Mouse (Mus musculus) midbrain, postnatal 0 days (tissue): ENCODE data around the gene Sptlc2. TPM values are rescaled to one million over a fixed set of nuclear protein-coding genes. Genes with fewer than 3 reads are reported as not detected.

Experiments used
- ATAC-seq: fragments of 200-750 bp; cut with Nextera tagmentation; 2 replicates; pipeline ENCODE4 v1.8.0; 2017; ENCODE audit warnings: moderate number of reproducible peaks, mild to moderate bottlenecking, moderate TSS enrichment, moderate library complexity; ENCODE audit not compliant: low FRiP score
- DNase-seq: peaks from one replicate; pipeline ENCODE4 v3.0.0-alpha.2; 2015; ENCODE audit warnings: low spot score
- H3K27ac ChIP-seq: fragments of 300-500 bp; sonication (generic); 2 replicates; pipeline ENCODE4 v1.5.1; 2014; ENCODE audit warnings: low read depth, mild to moderate bottlenecking, low read length, mixed read lengths
- H3K27me3 ChIP-seq: fragments of 300-500 bp; sonication (generic); 2 replicates; pipeline ENCODE4 v1.6.1; 2014; ENCODE audit warnings: low read length, control low read depth, mixed read lengths; ENCODE audit not compliant: insufficient read depth
- H3K36me3 ChIP-seq: fragments of 300-500 bp; sonication (generic); 2 replicates; pipeline ENCODE4 v1.6.1; 2014; ENCODE audit warnings: low read length, control low read depth, mixed read lengths; ENCODE audit not compliant: insufficient read depth
- H3K4me1 ChIP-seq: fragments of 300-500 bp; sonication (generic); 2 replicates; pipeline ENCODE4 v1.6.1; 2014; ENCODE audit warnings: mild to moderate bottlenecking, control low read depth, antibody characterized with exemption, low read length, mixed read lengths; ENCODE audit not compliant: insufficient read depth
- H3K4me2 ChIP-seq: fragments of 300-500 bp; sonication (generic); 2 replicates; pipeline ENCODE4 v1.6.1; 2014; ENCODE audit warnings: low read depth, mild to moderate bottlenecking, low read length, mixed read lengths; ENCODE audit not compliant: poor library complexity, severe bottlenecking
- H3K4me3 ChIP-seq: fragments of 300-500 bp; sonication (generic); 2 replicates; pipeline ENCODE4 v1.5.1; 2014; ENCODE audit warnings: low read depth, mild to moderate bottlenecking, low read length, moderate library complexity
- H3K9ac ChIP-seq: fragments of 300-500 bp; sonication (generic); replicated peaks from 2 replicates; pipeline ENCODE4 v1.6.1; 2014; ENCODE audit warnings: mild to moderate bottlenecking, low read length, moderate library complexity, mixed read lengths; ENCODE audit not compliant: poor library complexity, severe bottlenecking
- H3K9me3 ChIP-seq: fragments of 300-500 bp; sonication (generic); 2 replicates; pipeline ENCODE4 v1.6.1; 2016; ENCODE audit warnings: low read length, control low read depth
- CTCF ChIP-seq: IDR thresholded peaks from 2 replicates; pipeline ENCODE4 v1.5.1; 2016; ENCODE audit warnings: antibody characterized with exemption, mild to moderate bottlenecking
- WGBS: fragments of 180-500 bp; shearing (Covaris S2); extraction: QIAGEN DNeasy Blood & Tissue Kit; methylation state at CpG from one replicate; pipeline ENCODE4 v1.1.7; 2014; 5-methylcytosine and 5-hydroxymethylcytosine counted together
- polyA plus RNA-seq: library from polyadenylated mRNA; unstranded; fragments of >200 nt; fragmentation: Nextera tagmentation; extraction: Ambion mirVana; gene quantifications from 2 replicates; pipeline ENCODE4 v1.2.1, GENCODE M21; 2015
- total RNA-seq: library from RNA; depleted of rRNA; stranded (reverse); fragments of >200 nt; gene quantifications from 2 replicates; pipeline ENCODE4 v1.2.3, GENCODE M21; 2014

The Sptlc2 gene
- total and polyA plus RNA-seq, 2 experiments from 2014 or later, result 41.5 to 99.6 TPM

DNA sequence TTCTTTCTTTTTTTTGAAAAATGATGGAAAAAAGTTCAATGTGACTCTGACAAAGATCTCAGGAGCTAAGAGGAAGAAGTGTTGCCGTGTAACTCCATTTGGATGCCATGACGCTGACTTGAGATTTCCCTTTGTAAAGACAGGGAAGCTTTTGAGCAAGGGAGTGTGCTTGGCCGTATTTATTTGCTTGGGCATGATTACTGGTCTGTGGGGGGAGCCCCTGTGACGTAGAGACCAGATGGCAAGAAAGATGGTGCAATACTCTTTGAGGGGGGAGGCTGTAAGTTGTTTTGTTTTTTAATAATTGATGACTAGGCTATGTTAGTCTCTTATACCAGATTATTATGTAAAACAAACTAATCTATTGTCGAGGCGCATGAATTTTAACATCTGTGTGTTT is 14.0 kb downstream of the Sptlc2 start:
- Histone ChIP-seq H3K36me3 (no peaks in the 10 kb centered on the region), H3K27me3 (no peaks in the 10 kb centered on the region), H3K4me1 (no peaks in the 10 kb centered on the region), H3K4me2 (no peak overlapping the region), H3K4me3 (no peak overlapping the region), H3K9me3 (no peaks in the 10 kb centered on the region), H3K27ac (no peak overlapping the region), H3K9ac (no peak overlapping the region)
- DNase-seq, result no peak
- no peak for ATAC-seq
- no peak for TF ChIP-seq CTCF
- WGBS, result 90% methylated on average over 6 of the region's 6 CpGs

DNA sequence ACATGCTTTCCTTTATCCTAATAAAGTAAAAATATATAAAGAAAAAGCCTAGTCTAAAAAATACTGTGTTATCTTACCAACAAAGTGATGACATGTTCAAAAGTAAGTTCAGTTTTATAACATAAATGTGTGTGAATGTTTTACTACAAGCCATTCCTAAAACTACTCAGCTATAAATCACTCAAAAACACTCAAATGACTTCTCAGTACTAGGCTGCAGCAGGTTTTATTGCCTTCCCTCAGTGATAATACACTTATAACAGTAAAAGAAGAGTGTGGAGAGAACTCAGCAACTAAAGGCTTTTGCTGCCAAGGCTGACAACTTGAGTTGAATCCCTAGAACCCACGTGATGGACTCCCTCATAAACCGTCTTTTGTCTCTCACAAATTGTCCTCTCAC is 18.8 kb downstream of the Sptlc2 start:
- Histone ChIP-seq H3K4me1 (no peaks in the 10 kb centered on the region), H3K4me2 (no peak overlapping the region), H3K4me3 (no peak overlapping the region), H3K27me3 (no peaks in the 10 kb centered on the region), H3K9me3 (no peaks in the 10 kb centered on the region), H3K36me3 (peaks cover 2% of the 10 kb centered on the region; the same call in 1 of the 2 replicates), H3K9ac (no peak overlapping the region), H3K27ac (no peak overlapping the region)
- TF ChIP-seq CTCF, result no peak
- WGBS, result 82% methylated on average over 2 of the region's 2 CpGs
- DNase-seq (no peak), ATAC-seq (no peak)

DNA sequence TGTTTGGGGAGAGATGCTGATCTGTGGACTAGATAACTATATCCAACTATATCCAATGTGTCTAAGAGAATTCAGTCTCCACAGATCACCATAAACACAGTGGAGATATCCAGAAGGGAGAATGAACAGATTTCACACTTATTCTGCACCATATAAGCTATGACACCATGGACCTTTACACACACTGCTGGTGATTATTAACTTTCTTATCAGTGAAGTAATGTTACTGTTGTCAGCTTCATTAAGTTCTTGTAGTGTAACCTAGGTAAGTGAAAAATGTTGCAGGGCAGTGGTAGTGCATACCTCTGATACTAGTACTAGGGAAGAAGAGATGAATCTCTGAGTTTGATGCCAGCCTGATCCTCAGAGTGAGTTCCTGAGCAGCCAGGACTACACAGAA is 20.1 kb downstream of the Sptlc2 start:
- ATAC-seq, result no peak
- no peaks in the 10 kb centered on the region for H3K27me3 ChIP-seq
- no peak overlapping the region for H3K27ac ChIP-seq
- no peak for DNase-seq
- no peak for TF ChIP-seq CTCF
- no peaks in the 10 kb centered on the region for H3K4me1 ChIP-seq
- peaks cover 2% of the 10 kb centered on the region; the same call in 1 of the 2 replicates for H3K36me3 ChIP-seq
- no peak overlapping the region for H3K4me3 ChIP-seq
- H3K9ac ChIP-seq, result no peak overlapping the region
- no peak overlapping the region for H3K4me2 ChIP-seq
- no peaks in the 10 kb centered on the region for H3K9me3 ChIP-seq

DNA sequence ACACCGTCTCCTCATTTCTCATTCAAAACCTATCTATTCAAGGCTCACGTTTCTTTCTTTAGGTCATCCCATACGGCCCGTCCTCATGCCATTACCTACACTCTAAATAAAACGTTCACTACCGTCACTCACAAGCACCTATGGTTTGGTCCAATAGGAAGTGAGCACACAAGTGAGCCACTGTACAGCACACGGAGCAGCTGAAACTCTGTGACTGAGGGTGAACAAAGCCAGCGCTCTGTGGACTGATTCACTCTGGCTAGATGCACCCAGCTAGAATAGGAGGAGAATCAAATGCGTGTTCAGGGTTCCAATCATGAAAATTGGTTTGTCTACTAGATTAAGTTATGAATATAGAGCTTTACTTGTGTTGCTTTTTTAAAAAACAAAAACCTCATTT is 22.5 kb downstream of the Sptlc2 start:
- 80% methylated on average over 9 of the region's 9 CpGs for WGBS
- no peak overlapping the region for H3K4me2 ChIP-seq
- no peaks in the 10 kb centered on the region for H3K9me3 ChIP-seq
- DNase-seq (no peak), ATAC-seq (no peak)
- no peaks in the 10 kb centered on the region for H3K4me1 ChIP-seq
- no peak for TF ChIP-seq CTCF
- H3K27me3 ChIP-seq, result no peaks in the 10 kb centered on the region
- H3K4me3 ChIP-seq, result no peak overlapping the region
- H3K27ac ChIP-seq, result no peak overlapping the region
- H3K36me3 ChIP-seq, result peaks cover 2% of the 10 kb centered on the region; the same call in 1 of the 2 replicates
- H3K9ac ChIP-seq, result no peak overlapping the region

DNA sequence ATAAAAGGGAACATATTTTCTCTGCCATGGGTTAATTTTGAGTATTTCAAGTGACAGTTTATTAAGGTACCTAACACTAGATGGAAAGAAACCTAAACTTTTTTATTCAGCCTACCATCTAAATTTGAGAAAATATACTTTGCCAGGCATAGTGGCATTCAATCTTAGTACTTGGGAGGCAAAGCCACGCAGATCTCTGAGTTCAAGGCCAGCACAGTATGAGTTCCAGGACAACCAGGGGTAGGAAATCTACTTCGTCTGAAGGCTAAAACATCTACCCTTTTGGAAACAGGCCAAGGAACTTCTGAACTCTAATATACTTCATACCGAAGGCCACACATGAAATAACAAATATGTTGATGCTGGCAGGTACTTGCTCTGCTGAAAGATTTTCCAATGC is 26.0 kb downstream of the Sptlc2 start:
- H3K4me1 ChIP-seq, result no peaks in the 10 kb centered on the region
- no peak for TF ChIP-seq CTCF

DNA sequence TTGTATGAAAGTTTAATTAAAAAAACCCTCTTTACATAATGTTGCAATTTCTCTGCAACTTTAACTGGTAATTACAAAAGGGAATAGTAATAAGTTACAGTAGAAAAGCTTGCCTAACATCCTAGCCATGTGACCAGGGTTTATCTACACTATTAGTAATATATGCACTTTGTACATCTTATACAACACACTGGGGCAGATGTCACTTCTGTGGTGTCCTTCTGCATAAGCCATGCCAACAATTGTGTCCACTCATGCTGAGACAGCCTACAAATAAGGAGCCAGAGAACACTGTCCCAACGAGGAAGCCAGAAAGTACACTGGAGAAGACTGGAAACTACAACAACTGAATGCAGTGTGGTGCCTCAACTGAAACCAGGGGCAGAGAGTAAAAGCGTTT is 40.1 kb downstream of the Sptlc2 start:
- TF ChIP-seq CTCF, result no peak
- Histone ChIP-seq H3K36me3 (peaks cover 6% of the 10 kb centered on the region; the same call in 1 of the 2 replicates), H3K27me3 (no peaks in the 10 kb centered on the region), H3K9ac (no peak overlapping the region), H3K9me3 (no peaks in the 10 kb centered on the region), H3K4me2 (no peak overlapping the region), H3K4me3 (no peak overlapping the region), H3K27ac (no peak overlapping the region), H3K4me1 (no peaks in the 10 kb centered on the region)
- WGBS, result 80% methylated on average over 2 of the region's 2 CpGs
- ATAC-seq (no peak), DNase-seq (no peak)

More for the DNA sequence above, 26.0 kb downstream of the Sptlc2 start:
- no peaks in the 10 kb centered on the region for H3K9me3 ChIP-seq
- ATAC-seq, result no peak
- no peaks in the 10 kb centered on the region for H3K27me3 ChIP-seq
- no peak overlapping the region for H3K4me2 ChIP-seq
- no peak overlapping the region for H3K4me3 ChIP-seq
- H3K36me3 ChIP-seq, result peaks cover 2% of the 10 kb centered on the region; the same call in 1 of the 2 replicates
- 82% methylated on average over 3 of the region's 3 CpGs for WGBS
- no peak overlapping the region for H3K27ac ChIP-seq
- DNase-seq, result no peak
- no peak overlapping the region for H3K9ac ChIP-seq
